Mouse (Mus musculus): ENCODE data around the gene Atf7. TPM values are rescaled to one million over a fixed set of nuclear protein-coding genes. Genes with fewer than 3 reads are reported as not detected.
A peak's percentile ranks its signal among the peaks of the same experiment; 100 is the strongest.
"Not testable (repeated sequence)": the region's sequence is repeated elsewhere in the genome, so short reads cannot be mapped to it uniquely, and the experiment has no call there.

Gene Atf7
- polyA plus RNA-seq, 1 experiment from 2014 or later, result 27.0 TPM

- DNase-seq (ENCODE audit: low spot score); H3K36me3 ChIP-seq; H3K27me3 ChIP-seq (ENCODE audit: low read depth, poor library complexity, severe bottlenecking); H3K4me3 ChIP-seq; H3K9me3 ChIP-seq (replicated peaks); H3K27ac ChIP-seq; H3K4me1 ChIP-seq: not testable (repeated sequence)
- WGBS, result 90% methylated on average over 9 of the region's 9 CpGs
Observed at GRCm38 (mm10) chr15:102651928-102652660, 26.8 kb upstream of the Atf7 start.

GRCm38 (mm10) chr15:102651107-102651506 is 25.8 kb upstream of the Atf7 start:
- 85% methylated on average over 3 of the region's 3 CpGs for WGBS
- Histone ChIP-seq H3K27ac (no peak overlapping the region), H3K4me1 (no peaks in the 10 kb centered on the region), H3K27me3 (ENCODE audit: low read depth, poor library complexity, severe bottlenecking) (no peaks in the 10 kb centered on the region), H3K9me3 (replicated peaks) (no peaks in the 10 kb centered on the region), H3K4me3 (no peak overlapping the region), H3K36me3 (no peaks in the 10 kb centered on the region)
- DNase-seq (ENCODE audit: low spot score), result no peak

DNA sequence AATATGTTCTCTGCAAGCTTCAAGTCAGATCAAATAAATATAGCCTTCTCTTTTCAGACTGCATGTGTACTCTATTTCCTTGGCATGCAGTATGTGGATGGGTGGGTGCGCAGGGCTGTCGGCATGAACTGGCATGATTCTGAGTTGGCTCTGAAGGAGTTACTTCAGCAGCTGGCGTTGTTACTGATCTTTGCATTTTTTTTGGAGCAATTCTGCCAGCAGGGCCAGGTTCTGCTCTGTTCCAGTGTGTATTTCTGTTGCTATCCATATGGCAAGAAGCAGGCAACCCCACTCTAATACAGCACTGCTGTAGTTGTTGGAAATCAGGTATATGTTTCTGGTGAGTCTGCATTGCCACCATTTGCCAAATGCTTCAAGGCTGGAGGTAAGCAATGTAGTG is 10.6 kb upstream of the Atf7 start:
- Histone ChIP-seq H3K27ac (no peak overlapping the region), H3K9me3 (replicated peaks) (no peaks in the 10 kb centered on the region), H3K4me1 (no peaks in the 10 kb centered on the region), H3K27me3 (ENCODE audit: low read depth, poor library complexity, severe bottlenecking) (no peaks in the 10 kb centered on the region), H3K36me3 (no peaks in the 10 kb centered on the region), H3K4me3 (no peak overlapping the region)
- no peak for DNase-seq (ENCODE audit: low spot score)
- WGBS, result 90% methylated on average over 3 of the region's 3 CpGs

- Histone ChIP-seq H3K27ac (no peak overlapping the region), H3K27me3 (ENCODE audit: low read depth, poor library complexity, severe bottlenecking) (no peaks in the 10 kb centered on the region), H3K4me3 (no peak overlapping the region), H3K9me3 (replicated peaks) (no peaks in the 10 kb centered on the region), H3K4me1 (no peaks in the 10 kb centered on the region), H3K36me3 (no peaks in the 10 kb centered on the region)
- DNase-seq (ENCODE audit: low spot score), result no peak
- WGBS, result 94% methylated on average over 8 of the region's 8 CpGs
Observed at GRCm38 (mm10) chr15:102634684-102635083, 9.4 kb upstream of the Atf7 start.

GRCm38 (mm10) chr15:102625687-102626055 is 407 bp upstream of the Atf7 start:
- WGBS, result 2% methylated on average over 18 of the region's 18 CpGs

DNA sequence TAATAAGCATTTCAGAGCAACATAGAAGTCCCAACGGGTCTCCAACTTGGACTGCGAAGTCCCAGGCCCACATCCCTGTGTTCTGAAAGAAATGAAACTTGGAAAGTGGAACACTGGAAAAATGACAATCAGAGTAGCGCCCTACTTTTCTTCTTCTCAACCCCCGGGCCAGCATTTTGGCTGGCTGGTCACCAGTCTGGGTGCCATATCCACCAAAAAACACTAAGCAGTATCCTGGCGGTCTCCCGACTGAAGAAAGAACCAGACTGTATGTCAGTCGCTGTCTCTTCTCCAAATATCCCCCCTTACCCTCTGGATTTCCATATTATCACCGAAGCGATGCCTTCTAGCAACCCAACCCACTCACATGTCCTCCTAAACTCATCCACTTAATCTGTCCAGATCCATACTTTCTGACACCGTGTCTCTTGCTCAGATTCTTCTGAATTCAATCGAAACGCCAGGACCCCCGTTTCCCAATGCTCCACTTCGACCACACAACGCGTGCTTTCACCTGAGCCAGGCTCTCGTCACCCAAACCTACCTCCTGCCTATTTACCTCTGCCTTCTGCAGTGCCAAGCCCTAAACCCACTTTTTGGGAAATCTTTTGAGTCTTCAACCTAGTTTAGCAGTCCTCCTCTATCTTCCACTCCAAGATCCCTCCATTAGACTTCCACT is 834 bp downstream of the Atf7 start:
- H3K27me3 ChIP-seq (ENCODE audit: low read depth, poor library complexity, severe bottlenecking), result no peaks in the 10 kb centered on the region
- no peak for DNase-seq (ENCODE audit: low spot score)
- peak overlapping the region; percentile 71 for H3K4me3 ChIP-seq
- WGBS, result 8% methylated on average over 17 of the region's 17 CpGs
- H3K36me3 ChIP-seq, result peaks cover 5% of the 10 kb centered on the region; the same call in 1 of the 2 replicates
- no peaks in the 10 kb centered on the region for H3K9me3 ChIP-seq (replicated peaks)
- peaks cover 16% of the 10 kb centered on the region for H3K4me1 ChIP-seq
- H3K27ac ChIP-seq, result peak overlapping the region; percentile 98

More at GRCm38 (mm10) chr15:102625687-102626055, 407 bp upstream of the Atf7 start:
- Histone ChIP-seq H3K9me3 (replicated peaks) (no peaks in the 10 kb centered on the region), H3K36me3 (peaks cover 3% of the 10 kb centered on the region; the same call in 1 of the 2 replicates), H3K27me3 (ENCODE audit: low read depth, poor library complexity, severe bottlenecking) (no peaks in the 10 kb centered on the region), H3K27ac (peak overlapping the region; percentile 98), H3K4me3 (peak overlapping the region; percentile 71), H3K4me1 (peaks cover 16% of the 10 kb centered on the region)
- DNase-seq (ENCODE audit: low spot score), result no peak

DNA sequence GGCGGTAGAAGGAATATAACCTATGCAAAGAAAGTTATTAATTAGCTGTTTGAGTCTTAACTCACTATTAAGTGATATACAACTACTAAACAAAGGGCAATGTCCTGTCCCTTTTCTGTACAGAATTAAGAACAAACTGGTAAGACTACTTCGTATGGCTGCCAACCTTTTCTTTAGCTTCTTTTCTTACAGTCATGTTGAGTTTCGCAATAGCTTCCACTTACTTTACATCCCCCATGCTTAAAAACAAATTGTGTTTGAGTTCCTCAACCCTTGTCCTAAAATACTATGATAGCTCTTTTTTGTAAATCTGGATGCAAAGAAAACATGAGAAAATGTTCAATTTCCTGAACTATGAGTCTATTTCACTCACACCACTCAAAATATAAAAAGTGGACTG is 2.1 kb downstream of the Atf7 start:
- no peak for DNase-seq (ENCODE audit: low spot score)
- 95% methylated on average over 3 of the region's 3 CpGs for WGBS

DNA sequence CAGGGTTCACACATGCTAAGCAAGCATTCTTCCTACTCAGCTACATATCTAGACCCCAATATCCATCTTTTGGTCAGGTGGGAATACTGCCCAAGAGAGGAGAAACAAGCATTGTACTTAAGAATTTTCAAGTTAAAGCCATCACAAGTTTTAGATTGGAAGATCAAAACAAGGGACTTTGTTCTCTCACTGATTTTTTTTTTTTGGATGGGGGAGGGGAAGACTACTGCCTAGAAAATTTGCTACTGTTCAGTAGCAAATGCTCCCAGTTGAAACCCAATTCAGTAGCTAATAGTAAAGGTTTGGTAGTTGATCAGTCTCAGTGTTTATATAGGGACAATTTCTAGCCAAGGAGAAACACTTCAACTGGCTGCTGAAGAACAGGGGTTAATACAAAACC is 2.7 kb downstream of the Atf7 start:
- Histone ChIP-seq H3K4me1 (peaks cover 16% of the 10 kb centered on the region), H3K27me3 (ENCODE audit: low read depth, poor library complexity, severe bottlenecking) (no peaks in the 10 kb centered on the region), H3K9me3 (replicated peaks) (no peaks in the 10 kb centered on the region), H3K4me3 (no peak overlapping the region), H3K27ac (no peak overlapping the region), H3K36me3 (peaks cover 9% of the 10 kb centered on the region; the same call in 1 of the 2 replicates)
- no peak for DNase-seq (ENCODE audit: low spot score)

More for the DNA sequence above, 2.1 kb downstream of the Atf7 start:
- Histone ChIP-seq H3K4me3 (no peak overlapping the region), H3K9me3 (replicated peaks) (no peaks in the 10 kb centered on the region), H3K4me1 (peaks cover 16% of the 10 kb centered on the region), H3K36me3 (peaks cover 9% of the 10 kb centered on the region; the same call in 1 of the 2 replicates), H3K27ac (no peak overlapping the region), H3K27me3 (ENCODE audit: low read depth, poor library complexity, severe bottlenecking) (no peaks in the 10 kb centered on the region)

DNA sequence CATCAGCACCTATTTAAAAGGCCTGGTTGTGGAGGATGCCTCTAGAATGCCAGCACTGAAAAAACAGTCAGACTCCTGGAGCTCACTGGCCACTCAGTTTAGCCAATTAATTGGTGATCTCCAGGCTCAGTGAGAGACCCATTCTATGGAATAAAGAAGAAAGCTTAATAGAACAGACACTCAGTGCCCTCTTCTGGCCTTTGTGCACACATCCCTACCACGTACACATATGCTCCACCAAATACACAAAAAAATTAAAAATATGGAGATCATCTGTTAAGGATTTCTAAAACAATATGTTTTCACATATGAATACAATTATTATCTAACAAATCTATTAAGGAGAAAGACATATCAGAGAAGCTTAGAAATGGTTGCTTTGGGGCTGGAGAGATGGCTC is 4.5 kb downstream of the Atf7 start:
- H3K4me3 ChIP-seq, result no peak overlapping the region
- no peak overlapping the region for H3K27ac ChIP-seq
- H3K9me3 ChIP-seq (replicated peaks), result no peaks in the 10 kb centered on the region
- H3K36me3 ChIP-seq, result peaks cover 9% of the 10 kb centered on the region; the same call in 1 of the 2 replicates
- 88% methylated on average over 1 of the region's 1 CpGs for WGBS
- no peak for DNase-seq (ENCODE audit: low spot score)
- peaks cover 11% of the 10 kb centered on the region for H3K4me1 ChIP-seq
- H3K27me3 ChIP-seq (ENCODE audit: low read depth, poor library complexity, severe bottlenecking), result no peaks in the 10 kb centered on the region

DNA sequence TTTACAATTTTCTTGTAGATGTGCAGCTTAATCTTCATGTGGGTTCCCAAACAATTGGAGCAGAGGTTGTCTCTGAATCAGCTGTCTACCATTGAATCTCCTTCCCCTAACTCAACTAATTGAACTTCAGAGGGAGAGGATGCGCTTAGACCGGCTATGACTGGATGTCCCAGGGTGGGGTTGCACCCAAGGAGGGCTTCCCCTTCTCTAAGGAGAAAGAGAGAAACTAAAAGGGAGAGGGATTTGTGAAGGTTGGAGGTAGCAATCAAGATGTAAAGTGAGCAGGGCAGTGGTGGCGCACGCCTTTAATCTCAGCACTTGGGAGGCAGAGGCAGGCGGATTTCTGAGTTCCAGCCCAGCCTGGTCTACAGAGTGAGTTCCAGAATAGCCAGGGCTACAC is 5.8 kb downstream of the Atf7 start:
- Histone ChIP-seq H3K27me3 (ENCODE audit: low read depth, poor library complexity, severe bottlenecking) (no peaks in the 10 kb centered on the region), H3K9me3 (replicated peaks) (no peaks in the 10 kb centered on the region), H3K4me1 (peaks cover 6% of the 10 kb centered on the region), H3K27ac (no peak overlapping the region), H3K36me3 (peaks cover 9% of the 10 kb centered on the region; the same call in 1 of the 2 replicates), H3K4me3 (no peak overlapping the region)
- no peak for DNase-seq (ENCODE audit: low spot score)
- 95% methylated on average over 5 of the region's 5 CpGs for WGBS

DNA sequence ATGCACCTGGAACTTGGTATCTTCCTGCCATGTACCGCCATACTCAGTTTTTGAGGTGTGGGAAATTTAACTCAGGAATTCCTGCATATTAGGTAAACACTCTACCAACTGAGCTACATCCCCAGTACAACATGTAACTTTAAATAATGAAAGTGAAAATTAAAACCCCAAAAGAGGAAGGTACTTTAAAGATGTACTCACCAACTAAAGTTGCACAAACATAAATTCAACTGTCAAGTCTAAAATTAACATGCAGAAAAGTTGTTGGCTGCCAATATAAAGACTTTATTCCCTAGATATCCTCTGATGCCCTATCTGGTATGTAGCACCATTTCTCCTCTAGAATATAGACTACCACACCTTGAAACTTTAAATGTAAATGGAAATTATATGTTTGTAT is 7.6 kb downstream of the Atf7 start:
- WGBS, result 93% methylated on average over 1 of the region's 1 CpGs
- Histone ChIP-seq H3K4me1 (no peaks in the 10 kb centered on the region), H3K9me3 (replicated peaks) (no peaks in the 10 kb centered on the region), H3K4me3 (no peak overlapping the region), H3K36me3 (peaks cover 9% of the 10 kb centered on the region; the same call in 1 of the 2 replicates), H3K27me3 (ENCODE audit: low read depth, poor library complexity, severe bottlenecking) (no peaks in the 10 kb centered on the region), H3K27ac (no peak overlapping the region)
- DNase-seq (ENCODE audit: low spot score), result no peak

GRCm38 (mm10) chr15:102616174-102616573 is 9.1 kb downstream of the Atf7 start:
- H3K27ac ChIP-seq, result no peak overlapping the region
- H3K4me3 ChIP-seq, result no peak overlapping the region
- peaks cover 9% of the 10 kb centered on the region; the same call in 1 of the 2 replicates for H3K36me3 ChIP-seq
- no peaks in the 10 kb centered on the region for H3K4me1 ChIP-seq
- H3K27me3 ChIP-seq (ENCODE audit: low read depth, poor library complexity, severe bottlenecking), result no peaks in the 10 kb centered on the region
- H3K9me3 ChIP-seq (replicated peaks), result no peaks in the 10 kb centered on the region
- 95% methylated on average over 2 of the region's 2 CpGs for WGBS
- DNase-seq (ENCODE audit: low spot score), result no peak

DNA sequence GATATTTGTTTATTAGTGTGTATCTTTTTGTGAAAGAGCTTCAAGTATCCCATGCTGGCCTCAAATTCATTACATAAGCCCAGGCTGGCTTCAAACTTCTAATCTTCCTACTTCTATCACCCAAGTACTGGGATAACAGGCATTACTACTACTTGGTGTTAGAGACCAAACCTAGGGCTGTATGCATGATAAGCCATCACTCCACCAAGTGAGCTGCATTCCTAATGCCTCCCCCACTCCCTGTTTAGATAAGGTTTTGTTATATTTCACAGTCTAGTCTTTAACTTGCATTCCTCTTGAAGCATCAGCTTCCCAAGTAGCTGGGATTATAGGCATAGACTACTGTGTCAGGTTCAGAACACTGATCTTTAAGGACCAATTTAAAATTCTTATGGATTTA is 11.0 kb downstream of the Atf7 start:
- no peaks in the 10 kb centered on the region for H3K4me1 ChIP-seq
- H3K36me3 ChIP-seq, result 0 out of 2 replicates have a peak, but pooled peaks cover 3% of the 10 kb centered on the region
- no peaks in the 10 kb centered on the region for H3K9me3 ChIP-seq (replicated peaks)
- no peak overlapping the region for H3K27ac ChIP-seq
- no peak for DNase-seq (ENCODE audit: low spot score)
- no peaks in the 10 kb centered on the region for H3K27me3 ChIP-seq (ENCODE audit: low read depth, poor library complexity, severe bottlenecking)
- H3K4me3 ChIP-seq, result no peak overlapping the region
